Mouse (Mus musculus) monocyte, adult 5-6 weeks (primary cell): Measurements from ENCODE around the gene Arsb. TPM values are rescaled to one million over a fixed set of nuclear protein-coding genes. Genes with fewer than 3 reads are reported as not detected.

Experiments
- ATAC-seq: fragments of 153-309, 156-312 bp; replicated peaks from 2 replicates; pipeline ENCODE4 v1.8.0; 2017; ENCODE audit warnings: mild to moderate bottlenecking; ENCODE audit not compliant: low TSS enrichment, insufficient number of reproducible peaks, severe bottlenecking, poor library complexity, low FRiP score
- total RNA-seq: library from RNA; stranded (forward); fragments of 200-1000, 200-491, 200-594 nt; gene quantifications from 3 replicates; pipeline ENCODE4 v1.2.3, GENCODE M21; 2017

Arsb gene
- 20.5 to 65.1 TPM (median 21.5 TPM) in 3 replicates for total RNA-seq

GRCm38 (mm10) chr13:93771588-93772278 is at the start of gene Arsb:
Arsb (plus strand) TSS chr13:93771630.
- ATAC-seq: peak; percentile 80

DNA sequence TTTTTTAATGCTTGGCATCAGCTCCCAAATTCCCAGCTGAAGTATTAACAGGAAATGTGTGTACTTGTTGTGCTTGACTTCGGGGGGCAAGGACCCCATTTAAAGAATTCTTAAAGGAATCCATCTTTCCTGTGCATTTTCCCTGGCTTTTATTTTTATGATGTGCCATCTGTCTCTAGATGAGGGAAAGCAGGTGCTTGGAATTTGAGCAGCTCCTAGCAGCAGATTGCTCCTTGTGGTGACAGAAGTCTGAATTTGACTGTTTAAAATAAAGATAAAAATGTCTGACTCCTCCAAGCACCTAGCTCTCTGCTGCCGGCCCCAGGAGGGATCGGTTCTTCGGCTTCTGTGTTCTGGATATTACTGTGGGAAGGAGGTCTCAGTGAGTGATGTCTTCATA is 49.5 kb upstream of the Arsb start:
- ATAC-seq: no peak

DNA sequence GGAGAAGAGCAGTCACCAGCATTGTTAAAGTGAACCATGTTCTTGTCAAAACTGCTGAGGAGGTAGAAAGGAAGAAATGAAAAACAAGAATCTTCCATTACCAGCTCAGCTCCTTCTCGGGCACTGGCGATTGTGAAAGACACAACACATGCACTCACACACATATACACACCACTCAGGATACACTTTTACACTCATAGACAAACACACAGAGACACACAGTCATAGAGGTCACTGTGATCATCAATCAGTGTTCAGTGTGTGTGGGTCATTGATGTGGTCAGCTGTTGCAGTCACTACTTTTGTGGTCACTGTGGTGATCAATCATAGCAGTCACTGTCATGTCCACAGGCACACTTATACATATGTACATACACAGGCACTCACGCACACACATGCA is 48.0 kb upstream of the Arsb start:
- no peak for ATAC-seq

- ATAC-seq: no peak
These were observed 47.2 kb upstream of the Arsb start for GRCm38 (mm10) chr13:93724206-93724605.

DNA sequence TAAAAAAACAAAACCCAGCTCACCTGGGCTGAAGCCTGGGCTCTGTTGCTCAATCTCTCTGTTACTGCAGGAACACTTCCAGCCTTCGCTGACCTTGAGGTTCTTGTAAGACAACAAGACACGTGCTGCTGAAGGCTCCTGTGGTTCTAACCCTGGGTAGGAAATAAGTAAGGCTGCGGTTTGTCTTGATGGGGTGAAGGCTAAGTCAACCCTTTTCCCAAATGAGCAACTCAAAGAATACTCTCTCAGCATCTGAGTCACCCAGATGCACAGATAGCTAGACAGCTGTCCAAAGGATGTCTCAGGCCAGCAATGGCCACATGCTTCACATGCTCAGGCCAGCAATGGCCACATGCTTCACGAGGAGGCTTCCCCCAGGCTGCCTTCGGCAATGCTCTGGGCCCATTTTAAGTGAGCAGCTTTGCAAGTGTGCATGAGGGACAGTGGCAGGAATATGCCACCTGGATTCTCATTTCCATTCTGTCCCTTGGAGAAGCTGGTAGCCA is 36.2 kb upstream of the Arsb start:
- ATAC-seq: no peak

DNA sequence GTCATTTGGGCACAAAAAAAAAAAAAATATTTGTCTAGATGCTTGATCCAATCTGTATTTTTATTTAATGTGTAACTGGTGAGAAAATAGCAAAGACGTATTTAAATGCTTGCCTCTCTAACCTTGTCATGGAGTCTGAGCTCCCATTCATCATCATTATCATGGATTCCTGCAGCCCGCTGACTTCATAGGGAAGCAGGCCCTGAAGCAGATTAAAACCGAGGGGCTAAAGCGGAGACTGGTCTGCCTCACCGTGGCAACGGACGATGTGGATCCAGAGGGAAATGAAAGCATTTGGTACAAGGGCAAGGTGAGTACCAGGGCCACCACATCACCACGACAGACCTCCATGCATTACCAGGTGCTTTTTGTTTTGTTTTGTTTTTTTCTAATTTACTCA is 27.3 kb upstream of the Arsb start:
- ATAC-seq: no peak

DNA sequence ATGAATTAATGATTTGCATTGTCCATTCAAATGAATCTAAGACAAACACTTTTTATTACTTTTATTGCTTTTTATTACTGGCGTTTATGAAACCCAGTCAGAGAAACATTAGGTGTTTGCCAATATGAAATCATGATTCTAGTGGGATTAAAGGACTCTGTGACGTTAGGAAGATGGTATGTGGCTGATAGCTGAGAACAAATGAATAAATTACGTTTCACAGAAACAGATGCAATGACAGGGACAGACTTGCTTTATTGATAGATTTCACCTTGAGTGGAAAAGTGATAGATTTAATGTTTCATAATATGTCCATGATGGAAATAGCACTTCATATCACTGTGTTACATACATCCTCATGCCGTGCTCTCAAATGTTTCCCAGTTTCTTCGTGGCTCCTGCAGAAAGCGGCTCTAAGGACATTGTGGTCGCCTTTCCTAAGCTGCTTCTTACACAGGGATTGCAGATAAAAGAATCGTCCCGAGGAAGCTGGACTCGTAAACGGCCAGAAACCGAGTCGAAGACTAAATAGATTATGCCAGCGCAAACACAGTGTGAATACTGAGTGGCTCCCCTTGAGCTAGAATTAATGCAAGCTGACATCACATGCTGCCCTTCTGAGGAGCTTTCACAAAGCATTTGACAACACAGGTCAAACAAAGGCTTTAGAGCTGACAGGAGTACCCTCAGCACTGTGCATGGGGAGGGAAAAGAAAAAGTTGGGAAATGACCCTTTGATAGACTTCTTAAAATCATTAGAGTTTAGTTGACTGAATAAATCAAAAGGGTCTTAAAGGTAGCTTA is 18.6 kb upstream of the Arsb start:
- ATAC-seq: no peak

- peak; percentile 54; the same call in 1 of the 2 replicates for ATAC-seq
These were observed 16.3 kb upstream of the Arsb start for GRCm38 (mm10) chr13:93755084-93755483.

GRCm38 (mm10) chr13:93756674-93757073 is 14.8 kb upstream of the Arsb start:
- no peak for ATAC-seq

GRCm38 (mm10) chr13:93757514-93757913 is 13.9 kb upstream of the Arsb start:
- ATAC-seq: no peak

GRCm38 (mm10) chr13:93758149-93758898 is 13.1 kb upstream of the Arsb start:
- ATAC-seq: no peak

- ATAC-seq: no peak
These were observed 9.6 kb upstream of the Arsb start for GRCm38 (mm10) chr13:93761831-93762230.

DNA sequence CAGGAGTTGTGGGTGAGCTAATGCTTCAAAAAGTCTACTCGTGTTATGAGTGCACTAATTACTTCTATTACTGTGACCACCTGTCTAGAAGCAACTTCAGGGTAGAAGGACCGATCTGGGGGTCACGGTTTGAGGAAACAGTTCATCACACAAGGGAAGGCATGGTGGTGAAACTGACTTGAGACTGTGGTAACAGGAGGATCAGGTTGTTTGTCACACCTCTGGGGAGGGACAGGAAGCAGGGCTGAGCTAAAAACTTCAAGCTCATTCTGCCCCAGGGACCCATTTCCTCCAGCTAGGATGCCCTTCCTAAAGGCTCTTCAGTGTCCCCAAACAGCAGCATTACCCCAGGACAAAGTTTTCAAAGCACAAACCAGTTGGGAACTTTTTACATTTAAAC is 8.6 kb upstream of the Arsb start:
- ATAC-seq: peak; percentile 67; the same call in 1 of the 2 replicates

GRCm38 (mm10) chr13:93764321-93764973 is 7.0 kb upstream of the Arsb start:
- peak; percentile 66 for ATAC-seq

DNA sequence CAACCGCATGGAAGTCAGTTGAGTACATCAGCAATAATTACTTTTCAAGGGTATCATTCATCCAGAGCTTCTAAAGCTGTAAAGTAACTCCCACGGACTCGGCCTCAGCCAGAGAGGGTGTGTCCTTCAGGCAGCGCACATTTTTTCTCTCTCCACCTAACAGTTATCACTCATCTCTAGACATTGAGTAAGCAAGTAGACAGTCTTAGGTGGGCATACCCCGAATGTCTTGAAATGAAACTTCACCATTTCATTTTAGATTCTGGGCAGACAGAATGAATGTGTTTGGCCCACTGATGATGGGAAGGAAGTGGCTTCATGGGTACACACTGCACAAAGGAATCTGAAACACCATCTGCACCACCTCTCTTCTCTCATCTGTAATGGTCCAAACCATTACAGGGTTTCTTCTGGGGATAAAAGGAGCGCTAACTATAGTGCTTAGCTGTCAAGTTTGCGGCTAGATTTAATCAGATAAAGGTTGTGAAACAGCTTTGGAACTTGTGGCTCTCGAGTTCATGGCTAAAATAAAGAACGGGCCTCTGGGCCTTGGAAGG is 321 bp upstream of the Arsb start:
- peak; percentile 49 for ATAC-seq

- no peak for ATAC-seq
These were observed 828 bp downstream of the Arsb start for GRCm38 (mm10) chr13:93772279-93772636.

DNA sequence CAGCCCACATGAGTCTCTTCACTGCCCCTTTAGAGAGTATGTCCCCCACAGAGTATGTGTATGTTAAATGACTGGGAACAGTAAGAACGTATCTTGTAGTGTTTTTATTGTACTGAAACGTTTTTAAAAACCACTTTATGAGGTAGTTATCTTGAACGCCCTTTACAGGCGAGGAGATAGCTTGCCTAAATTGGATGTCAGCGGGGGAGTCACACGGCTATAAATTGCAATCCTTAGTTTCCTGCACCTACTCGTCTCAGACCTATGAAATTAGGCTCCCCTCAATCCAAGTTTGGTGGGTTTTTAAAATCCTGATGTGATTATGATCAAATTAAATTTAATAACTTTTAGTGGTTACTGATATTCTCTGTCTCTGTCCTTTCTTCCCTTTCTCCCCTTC is 1.4 kb downstream of the Arsb start:
- ATAC-seq: no peak

DNA sequence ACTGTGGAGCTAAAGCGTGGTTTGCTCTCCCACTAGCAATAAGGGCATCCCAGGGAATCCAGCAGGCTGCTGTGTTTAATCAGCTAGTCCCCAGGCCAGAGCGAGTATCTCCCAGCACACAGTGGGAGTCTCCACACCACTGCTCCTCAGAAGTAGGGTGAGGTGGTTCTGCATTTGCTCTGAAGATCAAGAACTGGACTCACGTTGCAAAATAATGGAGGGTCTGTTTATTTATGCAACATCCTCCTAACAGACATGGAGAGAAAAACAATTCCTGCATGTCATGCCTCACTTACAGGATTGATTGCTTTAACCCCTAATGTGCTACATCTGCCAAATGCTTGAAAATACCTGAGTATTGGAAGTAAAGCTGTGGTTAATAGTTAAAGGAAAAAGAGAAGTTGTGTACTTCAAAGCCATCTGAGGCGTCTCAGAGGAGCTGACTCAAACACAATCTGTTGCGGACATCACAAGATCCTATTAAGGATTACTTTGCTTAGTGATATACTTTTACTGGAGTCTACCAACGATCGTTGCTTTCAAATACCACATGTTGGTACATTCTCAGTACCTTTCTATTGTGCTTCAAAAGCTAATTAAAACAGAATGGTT is 2.4 kb downstream of the Arsb start:
- ATAC-seq: no peak
